Mouse (Mus musculus) urinary bladder, postnatal 25 days (tissue): Measurements from ENCODE around the gene Olfr1230.

Experiments
- DNase-seq: peaks from one replicate; pipeline ENCODE4 v3.0.0; 2022; ENCODE audit warnings: low spot score

The Olfr1230 gene

DNA sequence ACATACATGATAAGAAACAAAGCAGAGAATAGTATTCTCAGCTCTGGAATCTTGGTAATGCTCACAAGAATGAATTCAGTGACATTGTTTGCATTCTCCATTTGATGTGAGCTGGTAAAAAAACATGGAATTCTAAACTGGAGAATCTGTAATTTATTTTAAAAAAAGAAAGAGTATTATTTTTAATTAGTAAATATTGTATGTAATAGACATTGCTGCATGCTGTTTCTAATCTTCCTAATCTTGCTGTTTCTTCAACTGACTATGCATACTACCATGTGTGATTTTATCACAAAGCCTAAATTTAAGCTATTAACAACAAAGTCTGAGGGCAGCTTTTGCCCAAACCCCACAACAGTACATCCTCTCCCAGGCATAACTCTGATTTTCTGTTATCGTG, at the start of gene Olfr1230:
Olfr1230 (minus strand) TSS at position 101 of the 400 bp plus-strand sequence.
- no peak for DNase-seq

DNA sequence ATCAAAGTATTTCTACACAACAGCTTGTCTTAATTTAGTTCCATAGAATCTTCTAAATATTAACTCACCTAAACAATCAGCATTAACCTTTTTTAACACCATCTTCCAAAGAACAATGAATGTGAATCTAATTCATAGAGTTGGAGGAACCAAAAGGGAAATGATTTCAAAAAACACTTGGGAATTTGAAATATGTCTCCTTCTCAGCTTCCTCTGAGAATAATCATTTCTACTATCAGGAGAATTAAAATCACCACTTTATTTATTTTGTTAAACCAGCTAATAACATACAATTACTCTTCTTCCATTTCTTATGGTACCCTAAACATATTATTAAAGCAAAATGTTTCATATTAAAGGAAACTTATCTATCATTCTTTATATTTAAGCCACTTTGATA, 45.2 kb upstream of the Olfr1230 start, which contains the start of gene Olfr1233:
Olfr1233 (minus strand) TSS at position 101 of the 400 bp plus-strand sequence.
- DNase-seq = no peak

DNA sequence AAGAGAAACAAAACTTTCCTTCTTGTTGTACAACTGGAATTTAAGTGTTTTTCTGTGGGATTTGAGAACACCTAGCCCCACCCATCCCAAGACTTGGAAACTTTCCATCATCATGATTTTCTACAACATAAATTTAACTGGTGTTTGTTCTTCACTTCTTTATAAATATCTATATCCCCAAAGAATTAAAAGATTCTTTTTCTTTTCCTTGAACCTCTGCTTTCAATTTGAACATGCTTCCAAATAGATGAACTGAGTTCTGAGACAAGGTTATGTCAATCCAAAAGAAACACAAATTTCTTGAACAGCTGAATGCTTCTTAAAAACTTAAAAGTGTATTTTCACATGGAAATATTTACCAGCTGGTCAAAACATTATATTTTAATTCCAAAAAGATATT, 32.5 kb upstream of the Olfr1230 start, which contains the start of gene Olfr1232:
Olfr1232 (minus strand) TSS at position 101 of the 400 bp plus-strand sequence.
- no peak for DNase-seq

DNA sequence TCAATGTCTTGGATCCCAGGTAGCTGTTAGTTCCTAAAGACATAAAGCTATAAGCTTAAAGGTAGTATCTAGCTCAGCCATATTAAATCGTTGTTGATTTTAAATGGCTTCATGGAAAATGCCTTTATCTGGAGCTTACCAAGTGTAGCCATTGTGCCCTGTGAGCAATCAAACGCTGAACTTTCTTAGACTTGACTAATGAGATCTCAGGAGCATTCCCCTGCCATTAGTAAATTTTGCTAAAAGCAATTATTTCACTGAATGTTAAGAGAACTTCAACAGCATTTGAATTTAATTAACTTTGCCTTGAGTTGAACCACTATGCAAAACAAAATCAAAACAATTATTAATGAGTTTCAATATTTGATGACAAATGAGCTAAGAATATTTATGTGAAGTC, 9.9 kb upstream of the Olfr1230 start, which contains the start of gene Olfr1231:
Olfr1231 (minus strand) TSS at position 101 of the 400 bp plus-strand sequence.
- no peak for DNase-seq

DNA sequence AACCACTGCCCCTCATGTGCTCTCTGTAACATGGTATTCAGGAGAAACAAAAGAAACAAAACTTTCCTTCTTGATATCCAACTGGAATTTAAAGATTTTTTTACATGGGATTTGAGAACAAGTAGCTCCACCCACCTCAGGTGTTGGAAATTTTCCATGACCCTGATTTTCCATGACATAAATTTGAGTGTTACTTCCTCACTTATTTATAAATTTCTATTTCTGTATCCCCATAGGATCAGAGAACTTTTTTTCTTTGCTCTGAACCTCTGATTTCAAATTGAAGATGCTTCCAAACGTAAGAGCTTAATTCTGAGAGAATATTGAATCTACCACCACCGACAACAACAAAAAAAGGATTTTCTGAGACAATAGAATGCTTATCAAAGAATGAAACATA, 9.2 kb downstream of the Olfr1230 start, which contains the start of gene Olfr1229:
Olfr1229 (minus strand) TSS at position 101 of the 400 bp plus-strand sequence.
- no peak for DNase-seq

DNA sequence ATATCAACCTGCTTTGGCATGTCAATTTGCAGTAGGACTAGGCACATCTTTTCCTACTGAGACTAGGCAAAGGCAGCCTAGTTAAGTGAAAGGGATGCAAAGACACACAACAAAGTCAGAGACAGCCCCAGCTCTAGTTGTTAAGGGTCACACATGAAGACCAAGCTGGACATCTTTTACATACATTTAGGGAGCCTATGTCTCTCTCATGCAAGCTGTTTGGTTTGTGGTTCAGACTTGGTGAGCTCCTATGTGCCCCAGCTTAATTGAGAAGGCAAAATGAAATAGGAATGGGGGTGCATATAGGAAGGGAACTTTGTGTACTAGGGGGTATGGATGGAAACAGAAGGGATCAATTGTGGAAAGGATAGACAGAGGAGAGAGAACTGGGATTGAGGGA, 43.1 kb downstream of the Olfr1230 start, which contains the start of gene Olfr1228:
Olfr1228 (minus strand) TSS at position 101 of the 400 bp plus-strand sequence.
- DNase-seq = no peak
